Mouse (Mus musculus): ENCODE data around the gene Ahnak. TPM values are rescaled to one million over a fixed set of nuclear protein-coding genes. Genes with fewer than 3 reads are reported as not detected.
"Not testable (repeated sequence)": the region's sequence is repeated elsewhere in the genome, so short reads cannot be mapped to it uniquely, and the experiment has no call there.

The Ahnak gene
- total RNA-seq, 2 experiments from 2014 or later: 194 to 197 TPM

DNA sequence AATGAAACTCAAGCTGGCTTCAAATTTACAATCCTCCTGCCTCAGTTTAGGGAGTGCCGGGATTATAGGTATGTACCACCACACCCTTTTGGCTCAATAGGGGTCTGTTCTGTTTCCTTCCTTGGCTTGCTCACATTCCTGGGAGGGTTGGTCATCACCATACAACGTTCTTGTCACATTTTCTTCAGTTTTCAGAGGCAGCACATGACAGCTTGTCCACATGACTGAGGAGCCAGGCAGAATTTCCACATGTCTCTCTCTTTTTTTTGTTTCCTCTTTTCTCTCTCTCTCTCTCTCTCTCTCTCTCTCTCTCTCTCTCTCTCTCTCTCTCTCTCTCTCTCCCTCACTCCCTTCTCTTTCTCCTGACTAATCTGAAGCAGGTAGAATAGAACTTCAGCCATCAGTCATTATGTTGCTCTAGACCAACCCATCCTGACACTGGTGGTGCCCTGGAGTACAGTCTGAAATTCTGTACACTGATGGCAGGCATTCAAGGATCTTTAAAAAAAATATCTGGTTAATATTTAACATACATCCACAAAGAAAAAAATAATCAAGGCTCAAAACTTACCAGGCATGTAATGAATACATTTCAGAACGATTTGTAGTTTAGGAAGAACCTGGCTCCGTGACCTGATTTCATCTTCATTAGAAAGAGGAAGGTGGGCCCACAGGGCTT, 88.0 kb downstream of the Ahnak start:
- no peak for DNase-seq
- intact Hi-C loops (cut with DNase I; ENCODE audit: low total_unique reads): no loop called here

GRCm38 (mm10) chr19:9079916-9080315, 90.8 kb downstream of the Ahnak start:
- DNase-seq: no peak
- intact Hi-C loops (cut with DNase I; ENCODE audit: low total_unique reads): loop anchor here (5.0 kb wide), 2 partner anchors 88 to 103 kb away; no protein-coding TSS in a partner anchor

DNA sequence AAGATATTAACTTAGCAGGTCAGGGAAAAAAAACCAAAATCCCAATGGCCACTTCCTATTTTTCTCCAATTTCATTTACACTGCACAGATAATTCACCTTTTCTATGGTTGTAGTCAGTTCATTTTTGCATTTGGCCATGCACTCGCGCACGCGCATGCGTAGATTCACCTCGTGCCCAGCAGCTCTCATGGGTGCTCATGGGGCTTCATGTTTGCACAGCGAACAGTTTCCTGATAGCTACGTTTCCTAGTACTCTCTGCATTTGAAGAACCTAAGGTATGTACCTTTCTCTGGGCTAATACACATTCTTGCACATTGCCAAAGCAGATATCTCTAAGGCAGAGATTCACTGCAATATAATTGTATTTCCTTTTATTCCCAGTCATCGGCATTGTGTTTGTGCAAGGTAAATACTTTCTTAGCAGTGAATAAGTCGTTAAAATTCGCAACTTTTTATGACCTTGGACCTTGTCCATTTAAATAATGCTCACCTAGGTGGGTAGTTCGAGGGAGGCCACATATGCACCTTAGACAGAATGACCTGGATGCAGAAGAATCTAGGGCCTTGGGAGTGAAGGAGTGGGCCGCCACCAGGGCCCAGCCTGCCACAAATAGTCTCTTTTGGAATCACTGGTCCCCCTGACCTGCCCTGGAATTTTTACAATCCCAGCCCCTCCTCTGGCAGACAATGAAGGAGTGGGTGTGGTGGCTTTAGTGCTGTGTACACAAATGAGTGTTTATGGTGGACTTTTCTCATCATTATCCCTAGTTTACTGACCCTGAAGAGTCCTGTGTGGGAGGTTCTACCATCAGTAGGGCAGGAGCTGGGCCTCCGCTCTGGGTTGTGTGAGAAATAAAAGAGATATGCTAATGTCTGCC, 92.5 kb downstream of the Ahnak start:
- no peak for DNase-seq
- intact Hi-C loops (cut with DNase I; ENCODE audit: low total_unique reads): loop anchor here (5.0 kb wide), 2 partner anchors 89 to 104 kb away; no protein-coding TSS in a partner anchor

- DNase-seq: peak; percentile 87
- intact Hi-C loops (cut with DNase I; ENCODE audit: low total_unique reads): loop anchor here (5.0 kb wide), 2 partner anchors 90 to 105 kb away; no protein-coding TSS in a partner anchor
Observed at GRCm38 (mm10) chr19:9082191-9083009, 93.3 kb downstream of the Ahnak start.

DNA sequence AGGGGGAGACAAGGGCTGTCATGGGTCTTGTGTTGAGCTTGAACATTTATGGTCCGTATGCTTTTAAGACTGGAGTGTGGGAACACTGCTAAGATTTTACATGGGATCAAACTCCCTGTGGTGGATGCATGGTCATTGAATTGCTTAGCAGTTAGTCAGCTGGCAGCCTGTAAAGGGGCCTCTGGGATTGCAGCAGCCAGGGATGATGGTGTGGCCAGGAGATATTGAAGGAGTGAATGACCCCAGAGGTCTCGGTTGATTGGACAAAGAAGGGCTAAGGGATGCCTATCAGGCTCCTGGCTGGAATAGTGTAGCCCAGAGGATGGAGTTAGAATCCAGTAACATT, 93.9 kb downstream of the Ahnak start:
- no peak for DNase-seq
- intact Hi-C loops (cut with DNase I; ENCODE audit: low total_unique reads): loop anchor here (5.0 kb wide), 2 partner anchors 91 to 106 kb away; no protein-coding TSS in a partner anchor

DNA sequence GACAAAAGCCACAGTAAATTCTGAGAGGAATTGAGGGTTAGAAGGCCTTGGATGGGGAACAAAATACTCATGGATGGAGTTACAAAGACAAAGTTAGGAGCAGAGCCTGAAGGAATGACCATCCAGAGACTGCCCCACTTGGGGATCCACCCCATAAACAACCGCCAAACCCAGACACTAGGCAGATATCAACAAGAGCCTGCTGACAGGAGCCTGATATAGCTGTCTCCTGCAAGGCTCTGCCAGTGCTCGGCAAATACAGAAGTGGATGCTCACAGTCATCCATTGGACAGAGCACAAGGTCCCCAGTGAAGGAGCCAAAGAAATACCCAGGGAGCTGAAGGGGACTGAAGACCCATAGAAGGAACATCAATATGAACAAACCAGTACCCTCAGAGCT, 94.8 kb downstream of the Ahnak start:
- intact Hi-C loops (cut with DNase I; ENCODE audit: low total_unique reads): loop anchor here (5.0 kb wide), 2 partner anchors 92 to 107 kb away; no protein-coding TSS in a partner anchor
- not testable (repeated sequence) for DNase-seq

GRCm38 (mm10) chr19:9087821-9088220, 98.7 kb downstream of the Ahnak start, which contains the start of gene Scgb1a1:
Scgb1a1 (minus strand) TSS chr19:9087958.
- intact Hi-C loops (cut with DNase I; ENCODE audit: low total_unique reads): no loop called here
- DNase-seq: no peak

DNA sequence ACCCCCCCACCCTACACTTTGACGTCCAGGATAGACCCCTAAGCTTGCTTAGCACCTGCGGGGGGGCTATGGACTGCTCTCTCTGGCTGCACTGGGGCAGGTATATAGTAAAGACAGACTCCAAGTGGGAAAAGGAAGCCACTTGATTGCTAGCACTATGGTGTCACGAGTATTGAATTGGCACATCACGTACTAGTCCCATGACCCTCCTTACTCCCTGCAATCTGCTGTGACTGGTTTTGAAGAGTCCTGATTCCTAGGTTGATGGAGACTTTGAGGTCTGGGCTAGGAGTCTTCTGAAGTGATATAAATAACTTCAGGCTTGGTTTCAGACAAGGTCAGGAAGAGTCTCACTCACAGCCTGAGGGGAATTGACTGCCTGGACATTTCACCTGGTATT, 101.1 kb downstream of the Ahnak start:
- DNase-seq: no peak

GRCm38 (mm10) chr19:9090709-9091108, 101.6 kb downstream of the Ahnak start:
- DNase-seq: no peak
- intact Hi-C loops (cut with DNase I; ENCODE audit: low total_unique reads): no loop called here

More for the DNA sequence above, 101.1 kb downstream of the Ahnak start:
- intact Hi-C loops (cut with DNase I; ENCODE audit: low total_unique reads): no loop called here

- intact Hi-C loops (cut with DNase I; ENCODE audit: low total_unique reads): no loop called here
- DNase-seq: no peak
Observed at GRCm38 (mm10) chr19:9095111-9095510, 106.0 kb downstream of the Ahnak start.

DNA sequence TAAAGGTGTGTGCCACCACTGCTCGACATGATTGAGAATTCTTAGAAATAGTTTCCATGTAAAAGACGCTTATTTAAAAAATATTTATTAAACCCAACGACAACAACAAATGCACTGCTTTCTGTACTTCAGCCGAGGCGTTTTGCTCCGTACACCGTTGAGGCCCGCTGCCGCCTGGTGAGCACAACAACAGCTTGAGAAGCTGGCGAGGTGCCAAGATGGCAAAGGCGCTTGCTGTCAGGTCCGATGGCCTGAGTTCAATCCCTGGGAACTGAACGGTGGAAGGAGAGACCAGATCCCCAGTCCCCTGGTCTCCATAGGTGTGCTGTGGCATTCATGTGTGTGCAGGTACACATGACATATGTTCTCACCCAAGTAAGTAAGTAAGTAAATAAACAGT, 108.4 kb downstream of the Ahnak start:
- intact Hi-C loops (cut with DNase I; ENCODE audit: low total_unique reads): no loop called here

DNA sequence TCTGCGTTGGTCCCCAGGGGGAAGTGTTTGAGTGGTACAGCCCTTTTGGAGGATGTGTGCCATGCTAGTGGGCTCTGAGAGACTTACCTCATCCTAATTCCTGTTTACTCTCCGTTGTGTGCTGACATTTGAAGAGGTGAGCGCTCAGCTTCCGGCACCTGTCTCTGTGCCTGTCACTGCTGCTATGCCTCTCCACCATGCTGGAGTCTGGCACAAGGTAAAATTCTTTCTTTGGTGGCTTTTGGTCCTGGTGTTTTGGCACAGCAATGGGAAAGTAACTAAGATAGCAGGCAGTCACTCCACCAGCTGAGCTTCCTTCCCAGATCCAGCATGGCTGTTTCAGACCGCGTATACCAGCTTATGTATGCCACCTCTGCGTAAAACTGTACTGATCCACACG, 110.7 kb downstream of the Ahnak start:
- DNase-seq: no peak
- intact Hi-C loops (cut with DNase I; ENCODE audit: low total_unique reads): no loop called here

More for the DNA sequence above, 108.4 kb downstream of the Ahnak start:
- no peak for DNase-seq

GRCm38 (mm10) chr19:9100297-9101061, 111.4 kb downstream of the Ahnak start:
- intact Hi-C loops (cut with DNase I; ENCODE audit: low total_unique reads): no loop called here
- no peak for DNase-seq

GRCm38 (mm10) chr19:9101062-9101457, 112.0 kb downstream of the Ahnak start:
- DNase-seq: no peak
- intact Hi-C loops (cut with DNase I; ENCODE audit: low total_unique reads): no loop called here

DNA sequence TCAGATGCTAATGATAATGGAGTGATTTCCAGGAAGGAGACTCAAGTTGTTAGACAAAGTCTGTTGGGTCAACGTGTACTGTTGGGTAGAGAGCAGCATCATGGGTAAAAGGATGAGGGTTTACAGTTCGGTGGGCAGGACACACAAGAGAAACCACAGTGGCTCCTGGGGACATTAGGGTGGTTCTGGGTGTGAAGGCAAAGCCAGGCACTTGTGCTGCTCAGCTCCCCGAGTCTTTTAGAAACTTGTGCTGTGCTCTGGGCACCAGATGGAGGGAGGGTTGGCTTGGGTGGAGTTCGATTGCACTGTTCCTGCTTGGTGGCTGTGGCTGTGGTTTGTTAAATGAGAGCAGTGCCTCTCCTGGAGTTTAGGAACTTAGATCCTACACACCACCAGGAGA, 114.9 kb downstream of the Ahnak start:
- intact Hi-C loops (cut with DNase I; ENCODE audit: low total_unique reads): no loop called here
- DNase-seq: no peak

DNA sequence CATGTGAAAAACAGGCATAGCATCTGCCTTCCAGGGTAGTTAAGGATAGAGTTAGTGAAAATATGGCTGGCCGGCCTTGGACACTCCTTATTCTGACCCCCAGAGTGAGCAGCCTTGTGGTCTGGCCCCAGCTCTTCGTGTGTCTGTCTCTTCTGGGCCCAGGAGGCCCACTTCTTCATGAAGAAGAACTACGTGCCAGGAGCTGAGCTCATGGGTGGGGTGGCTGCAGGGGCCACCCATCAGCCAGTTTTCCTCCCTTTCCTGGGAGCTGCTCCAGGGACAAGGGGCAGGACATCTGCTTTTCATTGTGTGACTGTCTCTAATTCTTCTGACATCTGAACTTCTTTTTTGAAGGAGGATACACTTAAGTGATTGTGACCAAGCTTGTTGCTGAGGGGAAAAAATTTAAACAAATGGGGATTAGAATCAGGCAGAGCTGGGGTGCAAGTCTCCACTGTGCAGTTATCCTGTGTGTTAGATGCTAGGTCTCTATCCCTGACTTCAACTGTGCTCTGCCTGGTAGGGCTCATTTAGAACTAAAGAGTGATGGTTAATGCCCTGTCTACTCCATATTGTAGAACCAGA, 116.1 kb downstream of the Ahnak start:
- intact Hi-C loops (cut with DNase I; ENCODE audit: low total_unique reads): loop anchor here (5.0 kb wide), 1 partner anchor 258 kb away; no protein-coding TSS in a partner anchor
- DNase-seq: peak; percentile 74

DNA sequence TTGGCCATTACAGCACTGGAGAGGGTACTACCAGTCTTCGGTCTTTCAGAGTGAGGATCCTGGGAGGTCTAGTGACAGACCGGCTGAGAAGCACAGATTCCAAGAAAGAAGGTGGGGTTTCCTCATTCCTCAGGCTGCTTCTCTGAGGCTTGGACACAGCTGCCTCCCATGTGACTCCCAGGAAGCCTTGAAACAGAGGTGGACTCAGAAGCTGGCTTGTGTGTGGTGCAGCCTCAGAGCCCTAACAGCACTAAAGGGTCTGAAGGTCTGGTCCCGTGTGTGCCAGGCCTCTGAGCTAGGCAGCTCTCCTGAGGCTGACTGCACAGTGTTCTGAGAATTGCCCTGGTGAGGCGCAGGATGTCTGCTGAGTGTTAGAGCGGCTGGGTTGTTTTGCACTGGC, 117.0 kb downstream of the Ahnak start:
- peak; percentile 39 for DNase-seq
- intact Hi-C loops (cut with DNase I; ENCODE audit: low total_unique reads): loop anchor here (5.0 kb wide), 1 partner anchor 259 kb away; no protein-coding TSS in a partner anchor

DNA sequence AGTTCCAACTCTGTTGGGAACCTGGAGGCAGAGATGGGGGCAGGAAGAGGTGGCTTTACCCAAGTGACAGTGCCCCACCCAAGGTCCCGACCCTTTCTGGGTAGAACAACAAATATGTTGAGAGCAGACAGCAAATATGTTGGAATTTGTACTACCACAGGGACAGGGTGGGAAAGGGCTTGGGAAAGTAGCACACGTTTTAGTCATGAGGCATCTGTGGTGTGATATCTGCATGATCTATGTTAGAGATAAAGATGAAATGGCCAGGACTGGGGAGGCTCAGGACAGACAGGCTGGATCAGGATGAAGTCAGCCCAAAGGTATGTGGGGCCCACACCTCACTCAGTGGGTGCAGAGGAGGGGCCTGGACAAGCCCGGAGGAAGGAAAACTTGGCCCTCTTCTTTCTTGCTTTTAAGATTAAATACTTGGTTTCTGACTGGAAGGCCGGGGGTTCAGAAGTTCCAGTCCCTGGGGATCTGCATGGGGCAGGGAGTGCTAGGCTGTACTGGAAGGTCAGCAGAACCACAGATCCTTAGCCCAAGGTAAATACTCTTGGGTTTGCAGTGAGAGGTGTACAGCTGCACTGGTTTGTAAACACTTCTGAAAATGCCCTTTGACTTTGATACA, 117.8 kb downstream of the Ahnak start:
- intact Hi-C loops (cut with DNase I; ENCODE audit: low total_unique reads): loop anchor here (5.0 kb wide), 1 partner anchor 260 kb away; no protein-coding TSS in a partner anchor
- no peak for DNase-seq

All from gastrocnemius, postnatal 14 days (tissue).